Mouse (Mus musculus) MEL (cell line): ENCODE results near the gene Slc2a3. TPM values are rescaled to one million over a fixed set of nuclear protein-coding genes. Genes with fewer than 3 reads are reported as not detected.

Experiments
- DNase-seq: peaks from one replicate; pipeline ENCODE4 v3.0.0; 2011; ENCODE audit warnings: low read depth, low spot score
- H3K27ac ChIP-seq: 2 replicates; pipeline ENCODE4 v1.5.1; 2012; ENCODE audit warnings: low read depth, mild to moderate bottlenecking, control low read depth, low read length, moderate library complexity; ENCODE audit not compliant: control insufficient read depth
- H3K27me3 ChIP-seq, 2 experiments: fragments of 150-350 bp in 1 of 2; sonication (generic) in 1 of 2; 2 replicates each; pipeline ENCODE4 v1.6.1; 2012; ENCODE audit warnings: low read length in 2 of 2, mild to moderate bottlenecking in 2 of 2, improper control_type of control experiment in 1 of 2, moderate library complexity in 1 of 2; ENCODE audit not compliant: insufficient read depth in 2 of 2, control insufficient read depth in 1 of 2
- H3K36me3 ChIP-seq, 2 experiments: 2 replicates each; pipeline ENCODE4 v1.6.1; 2012 to 2014; ENCODE audit warnings: low read length in 2 of 2, improper control_type of control experiment in 1 of 2, inconsistent platforms in 1 of 2, mild to moderate bottlenecking in 1 of 2; ENCODE audit not compliant: insufficient read depth in 2 of 2, control insufficient read depth in 1 of 2
- H3K4me1 ChIP-seq, 2 experiments: fragments of 150-350 bp in 1 of 2; sonication (generic) in 1 of 2; 2 replicates each; pipeline ENCODE4 v1.6.1; 2012; ENCODE audit warnings: low read length in 2 of 2, improper control_type of control experiment in 1 of 2, mild to moderate bottlenecking in 1 of 2; ENCODE audit not compliant: insufficient read depth in 2 of 2, control insufficient read depth in 1 of 2
- H3K4me3 ChIP-seq, 2 experiments: fragments of 150-350 bp in 1 of 2; sonication (generic) in 1 of 2; 2 replicates each; pipeline ENCODE4 v1.5.1; 2012; ENCODE audit warnings: low read depth in 2 of 2, low read length in 2 of 2, mild to moderate bottlenecking in 2 of 2, moderate library complexity in 2 of 2, control low read depth in 1 of 2, improper control_type of control experiment in 1 of 2; ENCODE audit not compliant: control insufficient read depth in 1 of 2, insufficient read depth in 1 of 2
- H3K79me2 ChIP-seq: 2 replicates; pipeline ENCODE4 v1.6.1; 2012; ENCODE audit warnings: mild to moderate bottlenecking, low read length, moderate library complexity; ENCODE audit not compliant: control insufficient read depth, poor library complexity, insufficient read depth
- H3K9ac ChIP-seq: 2 replicates; pipeline ENCODE4 v1.6.1; 2012; ENCODE audit warnings: low read depth, mild to moderate bottlenecking, control low read depth, low read length, moderate library complexity; ENCODE audit not compliant: control insufficient read depth, poor library complexity, severe bottlenecking
- H3K9me3 ChIP-seq: fragments of 150-350 bp; sonication (generic); replicated peaks from 2 replicates; pipeline ENCODE4 v1.6.1; 2012; ENCODE audit warnings: mild to moderate bottlenecking, low read length, improper control_type of control experiment, moderate library complexity; ENCODE audit not compliant: insufficient read depth
- BHLHE40 ChIP-seq: IDR thresholded peaks from 2 replicates; pipeline ENCODE4 v1.6.1; 2012; ENCODE audit warnings: low read depth, mild to moderate bottlenecking, inconsistent platforms, low read length, improper control_type of control experiment, borderline replicate concordance
- CHD1 ChIP-seq: IDR thresholded peaks from 2 replicates; pipeline ENCODE4 v1.6.1; 2012; ENCODE audit warnings: low read depth, mild to moderate bottlenecking, inconsistent platforms, low read length, improper control_type of control experiment
- CHD2 ChIP-seq: IDR thresholded peaks from 2 replicates; pipeline ENCODE4 v1.6.1; 2011; ENCODE audit warnings: low read length, improper control_type of control experiment
- CTCF ChIP-seq, 3 experiments: IDR thresholded peaks in 2 of 3; conservative IDR thresholded peaks in 1 of 3; 2 replicates each; pipeline ENCODE4 v1.5.1; 2011 to 2012; ENCODE audit warnings: low read length in 3 of 3, low read depth in 2 of 3, mild to moderate bottlenecking in 2 of 3, improper control_type of control experiment in 1 of 3, inconsistent platforms in 1 of 3, mixed read lengths in 1 of 3, moderate library complexity in 1 of 3; ENCODE audit not compliant: control insufficient read depth in 1 of 3, insufficient read depth in 1 of 3, poor library complexity in 1 of 3, severe bottlenecking in 1 of 3
- E2F4 ChIP-seq: IDR thresholded peaks from 2 replicates; pipeline ENCODE4 v1.6.1; 2011; ENCODE audit warnings: low read depth, low read length, improper control_type of control experiment, borderline replicate concordance
- ELF1 ChIP-seq: IDR thresholded peaks from 2 replicates; pipeline ENCODE4 v1.6.1; 2014; ENCODE audit warnings: low read depth, mild to moderate bottlenecking, inconsistent platforms, low read length, improper control_type of control experiment, moderate library complexity
- EP300 ChIP-seq, 2 experiments: IDR thresholded peaks; 2 replicates each; pipeline ENCODE4 v1.6.1; 2011; ENCODE audit warnings: improper control_type of control experiment in 2 of 2, low read length in 2 of 2, low read depth in 1 of 2, mild to moderate bottlenecking in 1 of 2
- ETS1 ChIP-seq: IDR thresholded peaks from 2 replicates; pipeline ENCODE4 v1.6.1; 2012; ENCODE audit warnings: low read depth, mild to moderate bottlenecking, inconsistent platforms, low read length, improper control_type of control experiment, moderate library complexity
- GABPA ChIP-seq: IDR thresholded peaks from 2 replicates; pipeline ENCODE4 v1.6.1; 2012; ENCODE audit warnings: low read depth, mild to moderate bottlenecking, inconsistent platforms, low read length, improper control_type of control experiment, moderate library complexity
- GATA1 ChIP-seq: IDR thresholded peaks from 2 replicates; pipeline ENCODE4 v1.6.1; 2011; ENCODE audit warnings: low read depth, low read length, improper control_type of control experiment
- HCFC1 ChIP-seq: IDR thresholded peaks from 2 replicates; pipeline ENCODE4 v1.6.1; 2012; ENCODE audit warnings: low read depth, mild to moderate bottlenecking, inconsistent platforms, low read length, improper control_type of control experiment, moderate library complexity
- JUND ChIP-seq: IDR thresholded peaks from 2 replicates; pipeline ENCODE4 v1.6.1; 2011; ENCODE audit warnings: low read depth, mild to moderate bottlenecking, improper control_type of control experiment, low read length
- KAT2A ChIP-seq: conservative IDR thresholded peaks from 2 replicates; pipeline ENCODE4 v1.6.1; 2012; ENCODE audit warnings: low read depth, low read length, improper control_type of control experiment, inconsistent platforms
- MAFK ChIP-seq: IDR thresholded peaks from 2 replicates; pipeline ENCODE4 v1.6.1; 2011; ENCODE audit warnings: low read depth, mild to moderate bottlenecking, low read length, improper control_type of control experiment, borderline replicate concordance
- MAX ChIP-seq: IDR thresholded peaks from 2 replicates; pipeline ENCODE4 v1.6.1; 2011; ENCODE audit warnings: low read length, improper control_type of control experiment
- MAZ ChIP-seq: IDR thresholded peaks from 2 replicates; pipeline ENCODE4 v1.6.1; 2012; ENCODE audit warnings: low read depth, mild to moderate bottlenecking, inconsistent platforms, low read length, improper control_type of control experiment
- MEF2A ChIP-seq: IDR thresholded peaks from 2 replicates; pipeline ENCODE4 v1.6.1; 2014; ENCODE audit warnings: low read depth, mild to moderate bottlenecking, inconsistent platforms, low read length, improper control_type of control experiment; ENCODE audit not compliant: poor library complexity, insufficient replicate concordance, severe bottlenecking; ENCODE audit errors: extremely low read depth
- MXI1 ChIP-seq: IDR thresholded peaks from 2 replicates; pipeline ENCODE4 v1.6.1; 2011; ENCODE audit warnings: mild to moderate bottlenecking, low read depth, low read length, improper control_type of control experiment
- MYB ChIP-seq: IDR thresholded peaks from 2 replicates; pipeline ENCODE4 v1.6.1; 2011; ENCODE audit warnings: mild to moderate bottlenecking, low read depth, low read length, improper control_type of control experiment
- MYC ChIP-seq: IDR thresholded peaks from 2 replicates; pipeline ENCODE4 v1.6.1; 2011; ENCODE audit warnings: low read depth, mild to moderate bottlenecking, low read length, improper control_type of control experiment, moderate library complexity
- NELFE ChIP-seq: IDR thresholded peaks from 2 replicates; pipeline ENCODE4 v1.6.1; 2011; ENCODE audit warnings: low read depth, low read length, improper control_type of control experiment
- NRF1 ChIP-seq: IDR thresholded peaks from 2 replicates; pipeline ENCODE4 v1.6.1; 2014; ENCODE audit warnings: low read depth, mild to moderate bottlenecking, inconsistent platforms, low read length, improper control_type of control experiment, moderate library complexity; ENCODE audit not compliant: poor library complexity, insufficient read depth, severe bottlenecking
- POLR2A ChIP-seq, 2 experiments: IDR thresholded peaks; 2 replicates each; pipeline ENCODE4 v1.6.1; 2011 to 2012; ENCODE audit warnings: low read length in 2 of 2, mild to moderate bottlenecking in 2 of 2, control low read depth in 1 of 2, improper control_type of control experiment in 1 of 2, low read depth in 1 of 2, moderate library complexity in 1 of 2; ENCODE audit not compliant: control insufficient read depth in 1 of 2, insufficient read depth in 1 of 2, poor library complexity in 1 of 2
- RCOR1 ChIP-seq: IDR thresholded peaks from 2 replicates; pipeline ENCODE4 v1.6.1; 2012; ENCODE audit warnings: low read depth, mild to moderate bottlenecking, inconsistent platforms, low read length, improper control_type of control experiment
- SIN3A ChIP-seq: IDR thresholded peaks from 2 replicates; pipeline ENCODE4 v1.6.1; 2012; ENCODE audit warnings: low read length, improper control_type of control experiment, inconsistent platforms
- SMC3 ChIP-seq: IDR thresholded peaks from 2 replicates; pipeline ENCODE4 v1.6.1; 2011; ENCODE audit warnings: low read depth, low read length, improper control_type of control experiment
- TAL1 ChIP-seq: IDR thresholded peaks from 2 replicates; pipeline ENCODE4 v1.6.1; 2012; ENCODE audit warnings: mild to moderate bottlenecking, inconsistent platforms, low read length, moderate library complexity, mixed read lengths
- TBP ChIP-seq: IDR thresholded peaks from 2 replicates; pipeline ENCODE4 v1.8.0; 2011; ENCODE audit warnings: low read depth, low read length, improper control_type of control experiment
- TCF12 ChIP-seq: IDR thresholded peaks from 2 replicates; pipeline ENCODE4 v1.6.1; 2014; ENCODE audit warnings: low read depth, mild to moderate bottlenecking, inconsistent platforms, low read length, improper control_type of control experiment, moderate library complexity
- UBTF ChIP-seq: IDR thresholded peaks from 2 replicates; pipeline ENCODE4 v1.6.1; 2012; ENCODE audit warnings: low read depth, mild to moderate bottlenecking, inconsistent platforms, low read length, improper control_type of control experiment, moderate library complexity, borderline replicate concordance; ENCODE audit not compliant: insufficient read depth
- USF1 ChIP-seq: IDR thresholded peaks from 2 replicates; pipeline ENCODE4 v1.6.1; 2014; ENCODE audit warnings: low read depth, mild to moderate bottlenecking, inconsistent platforms, low read length, improper control_type of control experiment, moderate library complexity
- ZC3H11A ChIP-seq: IDR thresholded peaks from 2 replicates; pipeline ENCODE4 v1.6.1; 2012; ENCODE audit warnings: low read depth, mild to moderate bottlenecking, inconsistent platforms, low read length, improper control_type of control experiment
- ZKSCAN1 ChIP-seq: IDR thresholded peaks from 2 replicates; pipeline ENCODE4 v1.6.1; 2012; ENCODE audit warnings: low read depth, mild to moderate bottlenecking, inconsistent platforms, low read length, improper control_type of control experiment, moderate library complexity
- ZMIZ1 ChIP-seq: IDR thresholded peaks from 2 replicates; pipeline ENCODE4 v1.6.1; 2012; ENCODE audit warnings: low read depth, mild to moderate bottlenecking, inconsistent platforms, low read length, improper control_type of control experiment, moderate library complexity
- ZNF384 ChIP-seq: IDR thresholded peaks from 2 replicates; pipeline ENCODE4 v1.6.1; 2012; ENCODE audit warnings: low read depth, mild to moderate bottlenecking, inconsistent platforms, low read length, improper control_type of control experiment
- polyA plus RNA-seq, 2 experiments: library from polyadenylated mRNA; stranded (reverse) in 1 of 2; unstranded in 1 of 2; fragments of >175 nt in 1 of 2; fragments of >200 nt in 1 of 2; gene quantifications; 2 replicates each; pipeline versions ENCODE4 v1.2.1 to v1.2.4; 2012; ENCODE audit warnings: low replicate concordance in 2 of 2, low read depth in 1 of 2; ENCODE audit not compliant: insufficient read length in 2 of 2, insufficient read depth in 1 of 2, missing spikeins in 1 of 2
- total RNA-seq: library from RNA; depleted of rRNA; stranded (reverse); fragments of 300-350 nt; gene quantifications from 2 replicates; pipeline ENCODE4 v1.2.3, GENCODE M21; 2012; rRNA removed

Gene Slc2a3
- total RNA-seq (78.4 and 108 TPM in 2 replicates), polyA plus RNA-seq (10 to 100 TPM in 1 of 2 experiments, not detected in 1; 93.4 TPM)

GRCm38 (mm10) chr6:122801301-122801800 is at the start of gene Slc2a3:
TSS of gene Slc2a3 (minus strand) at chr6:122801640.
- Histone ChIP-seq H3K27ac (peak within 1 kb of the TSS; percentile 87), H3K4me1 (peaks cover 0 to 15% of the 10 kb centered on the region in 2 experiments; a peak in 2 of 4 replicates), H3K79me2 (peaks cover 11% of the 10 kb centered on the region), H3K9me3 (no peaks in the 10 kb centered on the region), H3K36me3 (peaks cover 0 to 14% of the 10 kb centered on the region in 2 experiments; a peak in 2 of 4 replicates), H3K9ac (peak within 1 kb of the TSS; percentile 91), H3K4me3 (peak within 1 kb of the TSS; percentile 78 to 90), H3K27me3 (no peaks in the 10 kb centered on the region)
- TF ChIP-seq TCF12: peak; percentile 3; the same call in 1 of the 2 replicates
- TF ChIP-seq TAL1: no peak
- TF ChIP-seq USF1: no peak
- TF ChIP-seq TBP: peak; percentile 80
- TF ChIP-seq CTCF (IDR thresholded peaks at IDR 0.05 in 2 of 3, conservative IDR thresholded peaks at IDR 0.05 in 1 of 3; ENCODE audit: control insufficient read depth in 1 of 3, insufficient read depth in 1 of 3, low read depth in 2 of 3, low read length in 3 of 3, poor library complexity in 1 of 3, severe bottlenecking in 1 of 3): no peak
- peak; percentile 70; the same call in 1 of the 2 replicates for TF ChIP-seq E2F4
- no peak for TF ChIP-seq ZNF384
- TF ChIP-seq ZKSCAN1: no peak
- peak in 1 of 2 experiments; percentile 19; a peak in 1 of 4 replicates for TF ChIP-seq POLR2A (IDR thresholded peaks at IDR 0.05; ENCODE audit: control insufficient read depth in 1 of 2, insufficient read depth in 1 of 2, low read depth in 1 of 2, low read length in 2 of 2, poor library complexity in 1 of 2)
- TF ChIP-seq MEF2A: no peak
- peak; percentile 93; the same call in 1 of the 2 replicates for TF ChIP-seq CHD1
- no peak for TF ChIP-seq NRF1
- TF ChIP-seq GATA1: no peak
- TF ChIP-seq RCOR1: no peak
- TF ChIP-seq NELFE: peak; percentile 56
- TF ChIP-seq BHLHE40: no peak
- 0 out of 2 replicates have a peak, but pooled peaks have one; percentile 10 for TF ChIP-seq ETS1
- TF ChIP-seq ZC3H11A: 0 out of 2 replicates have a peak, but pooled peaks have one; percentile 8
- TF ChIP-seq SMC3: no peak
- TF ChIP-seq JUND: no peak
- TF ChIP-seq MXI1: peak; percentile 73
- no peak for TF ChIP-seq MAFK
- TF ChIP-seq MYB: no peak
- TF ChIP-seq SIN3A: peak; percentile 81
- TF ChIP-seq ZMIZ1: peak; percentile 41; the same call in 1 of the 2 replicates
- TF ChIP-seq GABPA: no peak
- peak; percentile 22; the same call in 1 of the 2 replicates for TF ChIP-seq MAZ
- TF ChIP-seq MYC: peak; percentile 95
- no peak for TF ChIP-seq ELF1
- peak; percentile 59; the same call in 1 of the 2 replicates for TF ChIP-seq HCFC1
- peak in 1 of 2 experiments; percentile 27; a peak in 1 of 4 replicates for TF ChIP-seq EP300 (IDR thresholded peaks at IDR 0.05; ENCODE audit: low read depth in 1 of 2, low read length in 2 of 2)
- no peak for TF ChIP-seq KAT2A
- peak; percentile 97 for TF ChIP-seq UBTF
- no peak for TF ChIP-seq CHD2
- peak; percentile 91 for TF ChIP-seq MAX
- peak; percentile 88 for DNase-seq
